Mouse (Mus musculus) intestine, embryonic 14.5 days (tissue): ENCODE measurements around the gene Efna5. TPM values are rescaled to one million over a fixed set of nuclear protein-coding genes. Genes with fewer than 3 reads are reported as not detected.

Experiments
- ATAC-seq: fragments of 200-750 bp; cut with Nextera tagmentation; replicated peaks from 2 replicates; pipeline ENCODE4 v1.8.0; 2017; ENCODE audit warnings: low read depth, moderate number of reproducible peaks, moderate TSS enrichment, moderate library complexity; ENCODE audit not compliant: low FRiP score, low TSS enrichment
- DNase-seq: peaks from one replicate; pipeline ENCODE4 v3.0.0-alpha.2; 2018; ENCODE audit warnings: low spot score
- H3K27ac ChIP-seq: fragments of 300-500 bp; sonication (generic); 2 replicates; pipeline ENCODE4 v1.5.1; 2014; ENCODE audit warnings: low read depth, mild to moderate bottlenecking, control low read depth
- H3K27me3 ChIP-seq: fragments of 300-500 bp; sonication (generic); replicated peaks from 2 replicates; pipeline ENCODE4 v1.6.1; 2014; ENCODE audit warnings: low read length, control low read depth; ENCODE audit not compliant: control insufficient read depth, insufficient read depth
- H3K36me3 ChIP-seq: fragments of 300-500 bp; sonication (generic); 2 replicates; pipeline ENCODE4 v1.6.1; 2014; ENCODE audit warnings: low read length, control low read depth; ENCODE audit not compliant: control insufficient read depth, insufficient read depth
- H3K4me1 ChIP-seq: fragments of 300-500 bp; sonication (generic); replicated peaks from 2 replicates; pipeline ENCODE4 v1.6.1; 2014; ENCODE audit warnings: low read length, control low read depth, mixed read lengths; ENCODE audit not compliant: control insufficient read depth, insufficient read depth
- H3K4me2 ChIP-seq: fragments of 300-500 bp; sonication (generic); 2 replicates; pipeline ENCODE4 v1.6.1; 2014; ENCODE audit warnings: low read length
- H3K4me3 ChIP-seq: fragments of 300-500 bp; sonication (generic); 2 replicates; pipeline ENCODE4 v1.5.1; 2014; ENCODE audit warnings: low read depth, low read length, control low read depth, mixed read lengths
- H3K9ac ChIP-seq: fragments of 300-500 bp; sonication (generic); 2 replicates; pipeline ENCODE4 v1.6.1; 2014; ENCODE audit warnings: mild to moderate bottlenecking, low read length
- H3K9me3 ChIP-seq: fragments of 300-500 bp; sonication (generic); 2 replicates; pipeline ENCODE4 v1.6.1; 2016; ENCODE audit warnings: low read length, control low read depth; ENCODE audit not compliant: control insufficient read depth
- WGBS: fragments of 180-500 bp; shearing (Covaris S2); extraction: QIAGEN DNeasy Blood & Tissue Kit; methylation state at CpG from one replicate; pipeline ENCODE4 v1.1.7; 2014; 5-methylcytosine and 5-hydroxymethylcytosine counted together
- polyA plus RNA-seq: library from polyadenylated mRNA; unstranded; fragments of >200 nt; fragmentation: Nextera tagmentation; extraction: Ambion mirVana; gene quantifications from 2 replicates; pipeline ENCODE4 v1.2.1, GENCODE M21; 2014

Gene Efna5
- polyA plus RNA-seq, 1 experiment from 2014 or later = 42.4 TPM

DNA sequence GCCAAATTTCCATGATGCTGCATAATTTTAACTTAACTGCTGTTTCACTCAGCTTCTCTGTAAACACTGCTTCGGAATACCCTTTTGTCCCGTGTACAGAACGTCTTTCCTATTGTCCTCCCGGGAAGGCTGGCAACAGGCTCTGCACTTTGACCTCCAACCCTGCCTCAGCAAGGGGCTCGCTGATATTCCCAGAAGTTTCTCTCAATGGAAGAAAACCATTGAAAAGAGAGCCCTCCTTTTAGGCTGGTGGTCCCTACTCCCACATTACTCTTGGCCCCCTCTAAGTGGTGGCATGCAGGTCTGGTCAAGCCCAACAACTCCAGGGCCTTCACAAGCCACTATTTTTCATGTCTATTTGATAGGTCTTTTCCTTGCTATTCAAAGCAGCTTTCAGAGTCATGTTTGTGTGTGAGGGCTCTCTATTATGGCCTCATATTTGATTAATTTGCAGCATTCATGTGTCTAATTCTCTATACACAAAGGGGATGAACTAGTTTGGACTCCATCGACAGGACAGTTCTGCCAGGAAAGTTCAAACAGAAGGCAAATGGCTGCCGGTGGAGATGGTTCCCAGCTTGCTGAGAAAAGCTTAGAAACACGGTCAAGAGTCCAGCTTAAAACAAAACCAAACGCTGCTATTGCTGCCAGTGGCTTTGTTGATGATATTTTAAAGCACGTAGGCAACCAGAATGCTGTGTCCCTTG, 103.1 kb downstream of the Efna5 start:
- Histone ChIP-seq H3K27ac (no peak overlapping the region), H3K9ac (no peak overlapping the region), H3K36me3 (no peaks in the 10 kb centered on the region), H3K4me1 (peaks cover 38% of the 10 kb centered on the region), H3K4me3 (no peak overlapping the region), H3K27me3 (no peaks in the 10 kb centered on the region), H3K4me2 (no peak overlapping the region), H3K9me3 (no peaks in the 10 kb centered on the region)
- DNase-seq (no peak), ATAC-seq (no peak)
- WGBS = 29% methylated on average over 10 of the region's 10 CpGs

- DNase-seq (no peak), ATAC-seq (no peak)
- H3K4me3 ChIP-seq = no peak overlapping the region
- no peak overlapping the region for H3K4me2 ChIP-seq
- no peaks in the 10 kb centered on the region for H3K9me3 ChIP-seq
- H3K27ac ChIP-seq = no peak overlapping the region
- peaks cover 33% of the 10 kb centered on the region for H3K4me1 ChIP-seq
- H3K9ac ChIP-seq = no peak overlapping the region
- H3K36me3 ChIP-seq = no peaks in the 10 kb centered on the region
- 31% methylated on average over 3 of the region's 3 CpGs for WGBS
- H3K27me3 ChIP-seq = no peaks in the 10 kb centered on the region
These were observed 104.4 kb downstream of the Efna5 start for GRCm38 (mm10) chr17:62776710-62777109.

DNA sequence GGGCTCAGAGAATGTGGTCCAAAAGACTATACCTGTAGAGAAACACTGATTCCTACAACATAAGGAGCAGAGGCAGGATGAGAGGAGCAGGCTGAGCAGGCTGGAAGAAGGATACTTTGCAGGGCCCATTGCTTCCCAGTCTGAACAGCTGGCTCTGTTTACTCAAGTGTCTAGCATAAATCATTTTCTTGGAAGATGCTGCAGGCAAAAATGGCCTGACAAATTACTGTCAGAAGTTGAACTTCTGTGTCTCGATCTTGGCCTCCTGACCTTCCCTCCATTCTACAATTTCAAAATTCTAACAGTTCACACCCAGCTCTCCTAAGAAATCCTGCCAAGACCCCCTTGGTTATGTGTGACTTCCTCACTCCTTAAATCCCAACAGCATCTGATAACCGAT, 105.1 kb downstream of the Efna5 start:
- no peak for ATAC-seq

DNA sequence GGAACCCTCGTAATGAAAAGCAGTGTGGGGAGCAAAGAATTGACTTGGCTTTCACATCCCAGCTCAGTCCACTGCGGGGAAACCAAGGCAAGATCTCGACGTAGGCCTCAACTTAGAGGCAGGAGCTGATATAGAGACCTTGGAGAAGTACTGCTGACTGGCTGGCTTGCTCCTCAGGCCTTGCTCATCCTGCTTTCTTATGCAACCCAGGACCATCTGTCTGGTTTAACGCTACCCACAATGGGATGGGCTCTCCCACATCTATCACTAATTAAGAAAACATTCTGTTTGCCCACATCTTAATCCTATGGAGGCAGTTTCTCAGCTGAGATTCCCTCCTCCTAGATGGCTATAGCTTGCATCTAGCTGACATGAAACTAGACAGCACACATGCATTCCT, 105.7 kb downstream of the Efna5 start:
- no peaks in the 10 kb centered on the region for H3K36me3 ChIP-seq
- WGBS = 82% methylated on average over 5 of the region's 5 CpGs
- H3K9me3 ChIP-seq = no peaks in the 10 kb centered on the region
- no peak for ATAC-seq
- H3K27me3 ChIP-seq = no peaks in the 10 kb centered on the region
- no peak for DNase-seq
- H3K4me1 ChIP-seq = peaks cover 33% of the 10 kb centered on the region
- H3K4me2 ChIP-seq = no peak overlapping the region
- no peak overlapping the region for H3K9ac ChIP-seq
- H3K4me3 ChIP-seq = no peak overlapping the region
- peak overlapping the region; percentile 36; the same call in 1 of the 2 replicates for H3K27ac ChIP-seq

More for the DNA sequence above, 105.1 kb downstream of the Efna5 start:
- Histone ChIP-seq H3K4me2 (no peak overlapping the region), H3K4me1 (peaks cover 33% of the 10 kb centered on the region), H3K27me3 (no peaks in the 10 kb centered on the region), H3K4me3 (no peak overlapping the region), H3K9me3 (no peaks in the 10 kb centered on the region), H3K9ac (no peak overlapping the region), H3K27ac (peak overlapping the region; percentile 36; the same call in 1 of the 2 replicates), H3K36me3 (no peaks in the 10 kb centered on the region)
- DNase-seq = no peak
- 16% methylated on average over 2 of the region's 2 CpGs for WGBS

GRCm38 (mm10) chr17:62774749-62775148, 106.4 kb downstream of the Efna5 start:
- no peaks in the 10 kb centered on the region for H3K9me3 ChIP-seq

DNA sequence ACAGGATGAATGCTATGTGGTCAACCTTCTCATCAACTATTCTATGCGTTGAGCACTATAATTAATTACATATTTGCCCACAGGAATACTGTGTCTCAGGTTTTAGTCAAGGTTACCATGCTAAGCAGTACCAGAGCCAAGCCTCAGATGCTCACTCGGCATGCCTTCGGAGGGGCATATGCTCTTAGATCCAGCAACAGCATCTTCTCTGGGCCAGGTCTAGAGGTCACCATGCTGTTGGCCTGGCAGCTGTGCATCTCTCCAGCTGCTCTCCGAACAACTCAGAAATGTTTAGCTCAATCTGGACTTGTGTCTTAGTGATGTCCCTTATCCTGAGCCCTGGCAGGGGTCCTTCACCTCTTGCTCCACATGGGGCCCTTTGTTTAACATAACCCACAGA, 114.4 kb downstream of the Efna5 start:
- DNase-seq = no peak
- no peaks in the 10 kb centered on the region for H3K27me3 ChIP-seq
- H3K9ac ChIP-seq = no peak overlapping the region
- no peak overlapping the region for H3K27ac ChIP-seq
- no peaks in the 10 kb centered on the region for H3K9me3 ChIP-seq
- 59% methylated on average over 4 of the region's 4 CpGs for WGBS
- no peak overlapping the region for H3K4me2 ChIP-seq
- H3K4me3 ChIP-seq = no peak overlapping the region
- ATAC-seq = no peak
- no peaks in the 10 kb centered on the region for H3K4me1 ChIP-seq
- no peaks in the 10 kb centered on the region for H3K36me3 ChIP-seq

More at GRCm38 (mm10) chr17:62774749-62775148, 106.4 kb downstream of the Efna5 start:
- ATAC-seq (no peak), DNase-seq (no peak)
- WGBS = 76% methylated on average over 7 of the region's 7 CpGs
- Histone ChIP-seq H3K4me1 (peaks cover 33% of the 10 kb centered on the region), H3K9ac (no peak overlapping the region), H3K36me3 (no peaks in the 10 kb centered on the region), H3K4me2 (no peak overlapping the region), H3K27ac (no peak overlapping the region), H3K4me3 (no peak overlapping the region), H3K27me3 (no peaks in the 10 kb centered on the region)

DNA sequence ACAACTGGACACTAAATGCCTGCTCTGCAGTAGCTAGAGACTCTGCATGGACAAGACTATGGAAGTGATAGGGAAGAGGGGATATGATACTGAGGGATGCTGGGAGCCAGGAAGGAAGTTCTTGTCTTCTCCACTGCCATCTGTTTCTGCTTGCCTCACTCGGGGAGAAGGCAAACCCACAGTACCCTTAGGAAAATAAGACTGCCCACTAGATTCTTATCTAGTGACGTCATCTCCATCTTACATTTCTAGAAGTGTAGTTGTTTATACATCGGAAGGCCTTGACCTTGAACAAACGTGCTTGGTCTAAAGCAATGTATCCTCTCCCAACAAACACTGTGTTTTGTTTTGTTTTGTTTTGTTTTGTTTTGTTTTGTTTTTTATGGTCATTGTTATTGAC, 116.0 kb downstream of the Efna5 start:
- Histone ChIP-seq H3K27me3 (no peaks in the 10 kb centered on the region), H3K9ac (no peak overlapping the region), H3K27ac (no peak overlapping the region), H3K4me2 (no peak overlapping the region), H3K36me3 (no peaks in the 10 kb centered on the region), H3K9me3 (no peaks in the 10 kb centered on the region), H3K4me1 (no peaks in the 10 kb centered on the region), H3K4me3 (no peak overlapping the region)
- 46% methylated on average over 4 of the region's 4 CpGs for WGBS
- ATAC-seq (no peak), DNase-seq (peak; percentile 48)

- Histone ChIP-seq H3K9ac (no peak overlapping the region), H3K27me3 (no peaks in the 10 kb centered on the region), H3K4me3 (no peak overlapping the region), H3K9me3 (no peaks in the 10 kb centered on the region), H3K27ac (no peak overlapping the region), H3K36me3 (no peaks in the 10 kb centered on the region), H3K4me1 (no peaks in the 10 kb centered on the region), H3K4me2 (no peak overlapping the region)
- no peak for DNase-seq
- no peak for ATAC-seq
- WGBS = 92% methylated on average over 3 of the region's 3 CpGs
These were observed 124.2 kb downstream of the Efna5 start for GRCm38 (mm10) chr17:62756951-62757350.

GRCm38 (mm10) chr17:62755635-62756034, 125.5 kb downstream of the Efna5 start:
- Histone ChIP-seq H3K4me1 (no peaks in the 10 kb centered on the region), H3K4me3 (no peak overlapping the region), H3K27me3 (no peaks in the 10 kb centered on the region), H3K4me2 (no peak overlapping the region), H3K9me3 (no peaks in the 10 kb centered on the region), H3K9ac (no peak overlapping the region), H3K27ac (no peak overlapping the region), H3K36me3 (no peaks in the 10 kb centered on the region)
- WGBS = 90% methylated on average over 2 of the region's 2 CpGs
- ATAC-seq = no peak
- DNase-seq = no peak
